Mouse (Mus musculus): ENCODE data around the gene Mrpl38. TPM values are rescaled to one million over a fixed set of nuclear protein-coding genes. Genes with fewer than 3 reads are reported as not detected.

Mrpl38 gene
- polyA plus RNA-seq, 1 experiment from 2014 or later, result 98.0 TPM

- ATAC-seq (replicated peaks; ENCODE audit: low FRiP score) (no peak), DNase-seq (ENCODE audit: low spot score) (peak; percentile 63)
- WGBS, result 53% methylated on average over 14 of the region's 14 CpGs
- Histone ChIP-seq H3K27ac (ENCODE audit: low read depth, low read length) (no peak overlapping the region; the same call in 1 of the 2 replicates), H3K27me3 (ENCODE audit: control insufficient read depth, insufficient read depth, low read length) (peaks cover 31% of the 10 kb centered on the region), H3K9ac (ENCODE audit: low read length) (no peak overlapping the region; the same call in 1 of the 2 replicates), H3K9me3 (ENCODE audit: control insufficient read depth, low read length) (no peaks in the 10 kb centered on the region), H3K4me3 (ENCODE audit: low read depth, low read length) (no peak overlapping the region), H3K4me1 (replicated peaks; ENCODE audit: control insufficient read depth, insufficient read depth, low read length) (peaks cover 33% of the 10 kb centered on the region), H3K4me2 (ENCODE audit: low read depth, low read length, severe bottlenecking) (0 out of 2 replicates have a peak overlapping the region, but pooled peaks have one; percentile 18), H3K36me3 (ENCODE audit: control insufficient read depth, insufficient read depth, low read length) (no peaks in the 10 kb centered on the region)
These were observed 34.5 kb downstream of the Mrpl38 start for GRCm38 (mm10) chr11:116104006-116104646.

GRCm38 (mm10) chr11:116103572-116103971 is 35.1 kb downstream of the Mrpl38 start:
- ATAC-seq (replicated peaks; ENCODE audit: low FRiP score), result no peak
- DNase-seq (ENCODE audit: low spot score), result no peak
- Histone ChIP-seq H3K4me1 (replicated peaks; ENCODE audit: control insufficient read depth, insufficient read depth, low read length) (peaks cover 33% of the 10 kb centered on the region), H3K27ac (ENCODE audit: low read depth, low read length) (no peak overlapping the region), H3K36me3 (ENCODE audit: control insufficient read depth, insufficient read depth, low read length) (no peaks in the 10 kb centered on the region), H3K9me3 (ENCODE audit: control insufficient read depth, low read length) (no peaks in the 10 kb centered on the region), H3K9ac (ENCODE audit: low read length) (no peak overlapping the region), H3K27me3 (ENCODE audit: control insufficient read depth, insufficient read depth, low read length) (peaks cover 26% of the 10 kb centered on the region), H3K4me3 (ENCODE audit: low read depth, low read length) (no peak overlapping the region), H3K4me2 (ENCODE audit: low read depth, low read length, severe bottlenecking) (no peak overlapping the region)
- WGBS, result 76% methylated on average over 12 of the region's 12 CpGs

- H3K4me3 ChIP-seq (ENCODE audit: low read depth, low read length), result no peak overlapping the region
- ATAC-seq (replicated peaks; ENCODE audit: low FRiP score) (no peak), DNase-seq (ENCODE audit: low spot score) (no peak)
- peaks cover 29% of the 10 kb centered on the region for H3K4me1 ChIP-seq (replicated peaks; ENCODE audit: control insufficient read depth, insufficient read depth, low read length)
- 54% methylated on average over 3 of the region's 4 CpGs for WGBS
- peak overlapping the region; percentile 82; the same call in 1 of the 2 replicates for H3K27ac ChIP-seq (ENCODE audit: low read depth, low read length)
- H3K9me3 ChIP-seq (ENCODE audit: control insufficient read depth, low read length), result no peaks in the 10 kb centered on the region
- peak overlapping the region; percentile 55 for H3K9ac ChIP-seq (ENCODE audit: low read length)
- peaks cover 15% of the 10 kb centered on the region for H3K27me3 ChIP-seq (ENCODE audit: control insufficient read depth, insufficient read depth, low read length)
- H3K36me3 ChIP-seq (ENCODE audit: control insufficient read depth, insufficient read depth, low read length), result no peaks in the 10 kb centered on the region
- H3K4me2 ChIP-seq (ENCODE audit: low read depth, low read length, severe bottlenecking), result no peak overlapping the region
These were observed 36.2 kb downstream of the Mrpl38 start for GRCm38 (mm10) chr11:116102472-116102871.

GRCm38 (mm10) chr11:116101931-116102381 is 36.7 kb downstream of the Mrpl38 start:
- Histone ChIP-seq H3K4me1 (replicated peaks; ENCODE audit: control insufficient read depth, insufficient read depth, low read length) (peaks cover 28% of the 10 kb centered on the region), H3K27ac (ENCODE audit: low read depth, low read length) (peak overlapping the region; percentile 82), H3K27me3 (ENCODE audit: control insufficient read depth, insufficient read depth, low read length) (peaks cover 10% of the 10 kb centered on the region), H3K9me3 (ENCODE audit: control insufficient read depth, low read length) (no peaks in the 10 kb centered on the region), H3K4me2 (ENCODE audit: low read depth, low read length, severe bottlenecking) (no peak overlapping the region), H3K4me3 (ENCODE audit: low read depth, low read length) (no peak overlapping the region), H3K36me3 (ENCODE audit: control insufficient read depth, insufficient read depth, low read length) (no peaks in the 10 kb centered on the region), H3K9ac (ENCODE audit: low read length) (peak overlapping the region; percentile 55)
- peak; percentile 67 for DNase-seq (ENCODE audit: low spot score)
- WGBS, result 24% methylated on average over 11 of the region's 11 CpGs
- ATAC-seq (replicated peaks; ENCODE audit: low FRiP score), result no peak

- Histone ChIP-seq H3K27ac (ENCODE audit: low read depth, low read length) (no peak overlapping the region), H3K9me3 (ENCODE audit: control insufficient read depth, low read length) (no peaks in the 10 kb centered on the region), H3K27me3 (ENCODE audit: control insufficient read depth, insufficient read depth, low read length) (no peaks in the 10 kb centered on the region; the same call in 1 of the 2 replicates), H3K9ac (ENCODE audit: low read length) (no peak overlapping the region), H3K4me1 (replicated peaks; ENCODE audit: control insufficient read depth, insufficient read depth, low read length) (peaks cover 18% of the 10 kb centered on the region), H3K4me2 (ENCODE audit: low read depth, low read length, severe bottlenecking) (no peak overlapping the region), H3K4me3 (ENCODE audit: low read depth, low read length) (no peak overlapping the region), H3K36me3 (ENCODE audit: control insufficient read depth, insufficient read depth, low read length) (no peaks in the 10 kb centered on the region)
- ATAC-seq (replicated peaks; ENCODE audit: low FRiP score) (no peak), DNase-seq (ENCODE audit: low spot score) (no peak)
- WGBS, result 89% methylated on average over 7 of the region's 7 CpGs
These were observed 37.8 kb downstream of the Mrpl38 start for GRCm38 (mm10) chr11:116100839-116101238.

- Histone ChIP-seq H3K4me1 (replicated peaks; ENCODE audit: control insufficient read depth, insufficient read depth, low read length) (peaks cover 18% of the 10 kb centered on the region), H3K27me3 (ENCODE audit: control insufficient read depth, insufficient read depth, low read length) (no peaks in the 10 kb centered on the region), H3K9me3 (ENCODE audit: control insufficient read depth, low read length) (no peaks in the 10 kb centered on the region), H3K4me3 (ENCODE audit: low read depth, low read length) (no peak overlapping the region), H3K27ac (ENCODE audit: low read depth, low read length) (no peak overlapping the region), H3K36me3 (ENCODE audit: control insufficient read depth, insufficient read depth, low read length) (no peaks in the 10 kb centered on the region), H3K9ac (ENCODE audit: low read length) (no peak overlapping the region), H3K4me2 (ENCODE audit: low read depth, low read length, severe bottlenecking) (no peak overlapping the region)
- DNase-seq (ENCODE audit: low spot score), result no peak
- ATAC-seq (replicated peaks; ENCODE audit: low FRiP score), result no peak
- WGBS, result 77% methylated on average over 6 of the region's 6 CpGs
These were observed 38.3 kb downstream of the Mrpl38 start for GRCm38 (mm10) chr11:116100385-116100784.

- Histone ChIP-seq H3K4me3 (ENCODE audit: low read depth, low read length) (no peak overlapping the region), H3K36me3 (ENCODE audit: control insufficient read depth, insufficient read depth, low read length) (no peaks in the 10 kb centered on the region), H3K27ac (ENCODE audit: low read depth, low read length) (no peak overlapping the region), H3K4me1 (replicated peaks; ENCODE audit: control insufficient read depth, insufficient read depth, low read length) (peaks cover 18% of the 10 kb centered on the region), H3K9me3 (ENCODE audit: control insufficient read depth, low read length) (no peaks in the 10 kb centered on the region), H3K9ac (ENCODE audit: low read length) (no peak overlapping the region), H3K27me3 (ENCODE audit: control insufficient read depth, insufficient read depth, low read length) (no peaks in the 10 kb centered on the region), H3K4me2 (ENCODE audit: low read depth, low read length, severe bottlenecking) (no peak overlapping the region)
- 89% methylated on average over 6 of the region's 6 CpGs for WGBS
- DNase-seq (ENCODE audit: low spot score) (no peak), ATAC-seq (replicated peaks; ENCODE audit: low FRiP score) (no peak)
These were observed 39.2 kb downstream of the Mrpl38 start for GRCm38 (mm10) chr11:116099462-116099861.

- Histone ChIP-seq H3K4me3 (ENCODE audit: low read depth, low read length) (no peak overlapping the region), H3K4me1 (replicated peaks; ENCODE audit: control insufficient read depth, insufficient read depth, low read length) (peaks cover 13% of the 10 kb centered on the region), H3K27me3 (ENCODE audit: control insufficient read depth, insufficient read depth, low read length) (no peaks in the 10 kb centered on the region), H3K4me2 (ENCODE audit: low read depth, low read length, severe bottlenecking) (no peak overlapping the region), H3K36me3 (ENCODE audit: control insufficient read depth, insufficient read depth, low read length) (no peaks in the 10 kb centered on the region), H3K9me3 (ENCODE audit: control insufficient read depth, low read length) (no peaks in the 10 kb centered on the region), H3K9ac (ENCODE audit: low read length) (no peak overlapping the region), H3K27ac (ENCODE audit: low read depth, low read length) (no peak overlapping the region)
- WGBS, result 78% methylated on average over 14 of the region's 14 CpGs
- DNase-seq (ENCODE audit: low spot score) (no peak), ATAC-seq (replicated peaks; ENCODE audit: low FRiP score) (no peak)
These were observed 39.8 kb downstream of the Mrpl38 start for GRCm38 (mm10) chr11:116098711-116099460.

All from forebrain, embryonic 11.5 days (tissue).